Mouse (Mus musculus): Measurements from ENCODE around the gene Atp6v1e1. TPM values are rescaled to one million over a fixed set of nuclear protein-coding genes. Genes with fewer than 3 reads are reported as not detected.
"Not testable (repeated sequence)": the region's sequence is repeated elsewhere in the genome, so short reads cannot be mapped to it uniquely, and the experiment has no call there.

Gene Atp6v1e1
- total RNA-seq, 2 experiments from 2014 or later, result 133 to 145 TPM

DNA sequence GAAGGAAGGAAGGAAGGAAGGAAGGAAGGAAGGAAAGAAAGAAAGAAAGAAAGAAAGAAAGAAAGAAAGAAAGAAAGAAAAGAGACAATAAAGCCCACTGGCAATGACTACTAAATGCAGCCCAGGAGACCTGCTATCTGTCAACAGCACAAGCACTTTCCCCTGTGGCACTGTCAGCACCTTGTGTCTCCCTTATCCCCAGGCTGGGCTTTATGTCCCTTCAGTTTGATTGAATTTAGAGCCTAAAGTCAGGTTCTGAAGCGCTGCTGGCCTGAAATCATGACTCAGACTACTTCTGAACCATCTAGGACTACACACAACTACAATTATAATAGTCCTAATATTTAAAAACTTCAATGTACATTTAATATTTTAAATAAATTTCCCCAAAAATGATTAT is 1.7 kb downstream of the Atp6v1e1 start:
- no peak for DNase-seq

GRCm38 (mm10) chr6:120820144-120820543 is 2.4 kb downstream of the Atp6v1e1 start:
- no peak for DNase-seq

GRCm38 (mm10) chr6:120819294-120819693 is 3.3 kb downstream of the Atp6v1e1 start:
- no peak for DNase-seq

- not testable (repeated sequence) for DNase-seq
Observed at GRCm38 (mm10) chr6:120811999-120812398, 10.6 kb downstream of the Atp6v1e1 start.

DNA sequence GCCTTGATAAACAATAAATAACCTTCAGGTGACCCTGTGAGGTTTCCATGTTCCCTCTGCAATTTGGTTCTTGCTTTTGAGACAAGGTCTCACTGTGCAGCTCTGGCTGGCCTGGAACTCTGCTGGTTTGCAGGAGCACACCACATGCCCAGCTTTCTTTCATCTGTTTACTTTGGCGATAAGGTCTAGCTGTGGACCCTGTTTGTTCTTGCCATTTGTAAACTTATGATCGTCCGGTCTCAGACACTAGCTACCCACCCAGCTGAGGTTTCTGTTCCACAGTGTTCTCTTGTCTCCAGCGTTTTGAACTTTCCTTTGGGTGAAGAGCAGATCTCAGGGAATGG is 14.9 kb downstream of the Atp6v1e1 start:
- no peak for DNase-seq

DNA sequence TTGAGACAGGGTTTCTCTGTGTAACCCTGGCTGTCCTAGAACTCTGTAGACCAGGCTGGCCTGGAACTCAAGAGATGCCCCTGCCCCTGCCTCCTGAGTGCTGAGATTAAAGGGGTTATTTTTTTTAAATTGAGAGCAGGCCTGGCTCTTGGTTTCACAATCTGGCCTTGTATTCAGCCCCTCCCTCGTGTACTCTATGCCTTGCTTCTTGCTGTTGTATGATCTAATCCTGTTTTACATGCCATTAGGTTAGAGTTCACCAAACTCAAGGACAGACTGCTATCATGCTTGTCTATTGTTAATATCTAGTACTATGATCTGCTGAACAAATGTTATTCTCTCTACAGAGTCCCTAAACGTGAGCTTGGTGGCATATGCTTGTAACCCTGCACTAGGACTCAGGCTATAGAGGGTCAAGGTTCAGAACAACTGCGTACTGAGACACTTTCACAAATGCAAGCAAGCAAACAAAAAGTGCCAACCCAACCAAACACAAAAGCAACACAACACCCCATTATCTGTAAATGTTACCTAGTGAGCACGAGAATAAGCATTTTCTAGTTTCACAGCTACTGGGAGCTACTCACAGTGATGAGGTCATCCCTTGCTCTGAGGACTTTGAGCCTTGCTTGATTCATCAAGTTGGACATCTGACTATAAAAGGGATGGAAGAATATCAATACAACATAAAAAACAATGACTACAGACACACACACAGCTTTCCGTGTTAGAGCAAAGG is 15.4 kb downstream of the Atp6v1e1 start:
- DNase-seq, result no peak

DNA sequence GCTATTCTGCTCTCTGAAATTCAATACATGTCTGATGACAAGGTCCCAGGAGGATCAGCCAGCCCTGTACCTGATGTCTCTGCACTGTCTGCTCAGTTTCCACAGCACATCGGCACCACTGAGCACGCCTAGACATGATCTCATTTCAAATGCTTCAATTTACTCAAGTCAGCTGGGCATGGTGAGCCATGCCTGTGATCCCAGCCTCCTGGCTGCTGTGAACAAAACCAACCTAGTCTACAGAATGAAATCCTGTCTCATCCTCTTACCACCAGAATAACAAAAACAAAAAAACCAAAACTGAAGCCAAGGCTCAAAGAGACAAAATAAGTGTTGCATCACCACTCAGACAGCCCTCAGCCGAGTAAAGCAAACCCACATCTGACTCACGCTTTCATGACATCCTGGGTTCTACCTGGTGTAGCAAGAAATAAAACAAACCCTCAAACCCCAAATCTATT is 23.0 kb downstream of the Atp6v1e1 start:
- no peak for DNase-seq

DNA sequence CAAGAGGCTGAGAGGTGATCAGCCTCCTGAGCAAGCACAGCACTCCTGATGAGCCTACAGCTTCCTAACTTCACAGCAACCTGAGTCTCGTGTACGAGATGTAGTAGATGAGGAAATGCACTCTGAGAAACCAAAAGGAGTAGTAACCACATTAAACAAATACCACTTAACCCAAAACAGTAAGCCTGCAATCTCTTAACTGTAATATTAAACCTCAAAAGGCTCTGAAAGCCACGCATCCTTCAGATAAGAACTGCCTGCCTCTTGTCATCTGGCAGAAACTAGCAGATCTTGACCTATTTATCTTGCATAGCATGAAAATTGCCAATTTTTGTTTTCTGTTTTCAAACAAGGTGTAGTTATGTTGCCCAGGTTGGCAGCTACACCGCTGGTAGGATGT is 23.7 kb downstream of the Atp6v1e1 start:
- no peak for DNase-seq

DNA sequence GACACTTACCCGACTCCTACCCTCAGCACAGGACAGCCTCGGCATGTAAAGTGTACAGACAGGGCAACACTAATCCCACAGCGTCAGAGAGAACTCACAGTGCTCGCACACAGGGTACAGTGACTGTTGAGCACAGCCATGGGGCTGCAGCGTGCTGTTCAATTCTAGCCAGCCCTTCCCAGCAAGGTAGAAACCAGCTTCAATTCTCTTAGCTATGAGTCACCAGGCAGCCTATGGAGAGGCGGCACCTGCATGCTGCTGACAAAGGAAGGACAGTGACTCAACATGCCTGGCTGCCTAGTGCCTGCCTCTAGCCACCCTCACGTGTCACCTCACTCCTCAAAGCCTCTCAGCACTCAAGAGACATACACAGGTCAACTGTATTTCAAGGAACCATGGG is 24.6 kb downstream of the Atp6v1e1 start:
- no peak for DNase-seq

GRCm38 (mm10) chr6:120796111-120796510 is 26.5 kb downstream of the Atp6v1e1 start:
- DNase-seq, result no peak

DNA sequence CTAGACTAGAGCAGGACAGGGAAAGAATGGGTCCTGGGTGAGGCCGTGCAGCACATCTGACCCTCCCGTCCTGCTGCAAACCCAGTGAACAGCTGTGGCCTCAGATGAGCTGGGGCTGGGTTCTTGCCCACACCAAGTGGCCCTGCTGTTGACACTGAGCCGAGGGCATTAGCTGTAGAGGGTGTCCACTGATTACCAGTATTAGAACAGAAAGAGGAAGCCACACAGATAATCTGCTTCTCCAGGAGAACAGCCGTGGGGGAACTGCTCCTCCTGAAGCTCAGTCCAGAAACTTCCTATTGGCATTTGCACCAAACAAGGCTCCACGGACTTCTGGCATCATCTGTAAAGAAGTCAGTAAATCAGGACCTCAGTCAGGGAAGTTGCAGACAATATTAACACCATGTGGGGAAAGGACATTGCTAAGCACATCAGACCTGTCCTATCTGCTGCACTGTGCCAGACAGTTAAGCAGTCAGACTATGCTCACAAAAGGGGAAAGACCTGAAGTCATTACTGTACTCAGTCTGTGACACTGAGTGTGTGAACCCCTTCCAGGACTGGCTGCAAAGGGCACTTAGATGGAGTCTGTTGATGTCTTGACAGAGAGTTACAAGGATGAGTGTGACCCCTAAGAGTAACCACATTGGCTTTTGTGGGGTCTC is 27.0 kb downstream of the Atp6v1e1 start:
- DNase-seq, result peak; percentile 55

- no peak for DNase-seq
Observed at GRCm38 (mm10) chr6:120792947-120793346, 29.6 kb downstream of the Atp6v1e1 start.

- DNase-seq, result no peak
Observed at GRCm38 (mm10) chr6:120790717-120791116, 31.9 kb downstream of the Atp6v1e1 start.

- no peak for DNase-seq
Observed at GRCm38 (mm10) chr6:120790153-120790552, 32.4 kb downstream of the Atp6v1e1 start.

DNA sequence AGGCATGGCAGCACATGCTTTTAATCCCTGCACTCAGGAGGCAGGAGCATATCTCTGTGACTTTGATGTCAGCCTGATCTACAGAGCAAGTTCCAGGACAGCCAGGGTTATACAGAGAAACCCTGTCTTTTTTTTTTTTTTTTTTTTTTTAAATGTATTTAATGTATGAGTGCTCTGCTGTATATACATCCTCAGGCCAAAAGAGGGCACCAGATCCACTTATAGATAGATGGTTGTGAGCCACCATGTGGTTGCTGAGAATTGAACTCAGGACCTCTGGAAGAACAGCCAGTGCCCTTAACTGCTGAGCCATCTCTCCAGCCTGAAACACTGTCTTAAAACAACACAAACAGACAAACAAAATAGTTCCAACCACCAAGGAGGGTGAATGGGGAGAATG is 33.7 kb downstream of the Atp6v1e1 start:
- no peak for DNase-seq

DNA sequence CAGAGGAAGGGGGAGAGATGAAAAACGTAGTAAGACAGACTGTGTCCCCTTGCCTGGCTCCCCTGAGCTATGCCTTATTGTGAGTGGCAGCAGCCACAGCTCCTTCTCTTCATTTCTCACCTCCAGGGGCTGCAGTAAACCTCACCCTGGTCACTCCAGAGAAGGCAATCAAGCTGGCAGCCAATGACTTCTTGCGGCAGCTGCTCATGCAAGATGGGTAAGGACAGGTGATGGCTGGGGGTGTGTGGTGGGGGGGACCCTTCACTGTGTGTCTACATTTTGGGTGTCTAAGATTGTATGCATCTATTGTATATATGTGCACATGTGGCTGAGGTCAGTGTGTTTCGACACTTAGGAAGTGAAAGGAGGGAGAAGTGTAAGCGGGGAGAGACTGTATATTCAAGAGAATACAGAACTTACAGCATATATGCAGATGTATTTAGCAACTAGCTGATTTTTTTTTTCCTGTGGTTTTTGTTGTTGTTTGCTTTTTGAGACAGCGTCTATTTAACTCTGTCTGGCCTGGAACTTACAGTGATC is 34.5 kb downstream of the Atp6v1e1 start:
- no peak for DNase-seq

GRCm38 (mm10) chr6:120784351-120784750 is 38.2 kb downstream of the Atp6v1e1 start:
- DNase-seq, result no peak

DNA sequence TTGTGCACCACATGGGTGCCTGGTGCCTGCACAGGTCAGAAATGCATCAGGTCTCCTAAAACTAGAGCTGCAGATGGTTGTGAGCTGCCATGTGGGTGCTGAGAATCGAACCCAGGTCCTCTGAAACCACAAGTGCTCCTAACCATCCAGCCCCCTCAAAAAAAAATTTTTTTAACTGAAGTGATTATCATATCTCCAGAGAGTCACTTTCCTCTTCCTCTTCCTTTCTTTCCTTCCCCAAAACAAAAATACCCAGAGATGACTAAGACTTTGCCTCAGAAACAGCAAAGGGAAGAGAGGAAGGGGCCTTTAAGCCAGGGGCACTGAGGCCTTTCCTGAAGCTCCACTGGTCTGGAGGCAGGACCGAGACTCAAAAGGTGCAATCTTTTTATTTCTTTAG is 39.6 kb downstream of the Atp6v1e1 start:
- no peak for DNase-seq

- no peak for DNase-seq
Observed at GRCm38 (mm10) chr6:120778226-120778625, 44.4 kb downstream of the Atp6v1e1 start.

DNA sequence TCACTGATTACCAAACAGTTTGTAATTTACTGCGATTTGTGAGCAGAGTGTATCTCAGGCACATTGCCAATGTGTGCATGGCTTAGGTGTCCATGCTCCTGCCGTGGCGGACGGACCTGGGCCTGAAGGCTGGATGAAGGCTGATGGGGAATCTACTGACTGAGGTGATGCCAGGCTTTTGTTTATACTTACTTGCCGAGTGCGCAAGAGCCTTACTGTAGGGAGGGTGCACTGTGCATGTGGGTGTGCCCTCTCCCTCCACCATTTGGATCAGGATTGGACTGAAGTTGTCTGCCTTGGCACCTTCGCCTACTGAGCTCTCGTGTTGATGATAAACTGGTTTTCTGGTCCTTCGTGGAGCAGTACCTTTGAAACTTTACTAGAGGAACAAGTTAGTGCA is 45.1 kb downstream of the Atp6v1e1 start:
- no peak for DNase-seq

DNA sequence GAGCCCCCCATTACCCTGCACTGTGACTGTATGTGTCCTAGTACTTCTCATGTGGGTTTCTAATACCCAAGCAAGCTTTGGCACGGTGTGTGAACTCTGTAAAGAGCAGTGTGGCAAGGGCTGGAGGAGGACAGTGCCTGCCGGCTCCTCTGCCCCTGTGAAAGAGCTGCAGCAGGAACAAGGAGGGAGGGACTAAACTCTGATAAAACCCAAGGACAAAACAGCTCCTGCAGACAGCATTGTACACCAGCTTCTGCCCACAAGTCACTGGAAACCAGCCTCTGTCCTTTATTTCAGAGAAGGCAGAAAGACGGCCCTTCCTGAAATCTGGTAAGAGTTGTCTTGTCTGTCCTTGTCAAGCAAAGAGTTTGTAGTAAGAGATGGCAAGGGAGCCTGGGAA is 46.3 kb downstream of the Atp6v1e1 start:
- no peak for DNase-seq

GRCm38 (mm10) chr6:120773763-120774162 is 48.8 kb downstream of the Atp6v1e1 start:
- no peak for DNase-seq

DNA sequence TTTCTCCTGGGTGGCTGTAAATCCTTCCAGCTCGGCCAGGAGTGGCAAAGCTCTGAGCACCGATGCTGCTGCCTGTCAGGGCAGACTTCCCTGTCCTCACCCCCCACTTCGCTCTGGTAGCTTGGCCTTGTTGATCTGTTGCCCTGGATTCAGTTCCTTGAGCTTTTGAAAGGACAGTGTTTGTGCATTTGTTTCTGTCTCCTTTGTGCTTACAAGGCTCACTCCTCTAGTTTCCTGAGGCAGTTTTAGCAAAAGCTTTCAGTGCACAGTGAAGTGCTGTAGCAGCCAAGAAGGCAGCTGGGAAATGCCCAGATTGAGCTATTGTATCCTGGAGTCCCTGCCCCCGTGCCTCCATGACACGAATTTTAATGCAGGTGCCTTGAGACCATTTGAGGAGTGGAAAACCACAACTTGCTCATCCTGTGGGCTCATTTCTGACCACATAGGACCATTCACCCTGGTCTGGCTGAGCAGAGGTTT is 49.4 kb downstream of the Atp6v1e1 start, which contains the start of gene Slc25a18:
Slc25a18 (plus strand) TSS at position 430 of the 480 bp plus-strand sequence.
- DNase-seq, result no peak
